12 mouse cellular contexts compared by ENCODE assay signal in genomic region chr9:43014886-43015285, GRCm38 (mm10).
"Had no signal": no experiment of that assay in that cellular context is flagged by ENCODE, and none has a peak within 500 bp of the region (broad histone marks: within the 10 kb centered on the region; RNA-seq: fewer than 3 reads in every experiment).

No protein-coding gene starts in this region.

- DNase-seq: kidney, adult 2 months; kidney, postnatal 25 days; liver, embryonic 13.5 days; lung, embryonic 14.5 days; thymus, adult 18-20 months; thymus, postnatal 25 days had no signal

- H3K4me1 ChIP-seq: liver, embryonic 13.5 days; midbrain, embryonic 10.5 days; midbrain, embryonic 13.5 days had no signal

- H3K9ac ChIP-seq: liver, embryonic 13.5 days; lung, embryonic 14.5 days; midbrain, embryonic 13.5 days had no signal

- H3K4me2 ChIP-seq: liver, embryonic 13.5 days; lung, embryonic 14.5 days; midbrain, embryonic 13.5 days had no signal

- H3K4me3 ChIP-seq: liver, embryonic 13.5 days; megakaryocyte, embryonic 14.5 days; midbrain, embryonic 10.5 days; midbrain, embryonic 13.5 days had no signal

- H3K27me3 ChIP-seq: liver, embryonic 13.5 days; megakaryocyte, embryonic 14.5 days; midbrain, embryonic 13.5 days had no signal

- H3K9me3 ChIP-seq: liver, embryonic 13.5 days; megakaryocyte, embryonic 14.5 days; midbrain, embryonic 10.5 days; midbrain, embryonic 13.5 days had no signal

- ATAC-seq: lung, postnatal 0 days; midbrain, embryonic 13.5 days; midbrain, embryonic 16.5 days had no signal

- H3K27ac ChIP-seq: kidney, postnatal 0 days; liver, embryonic 13.5 days; midbrain, embryonic 10.5 days; midbrain, embryonic 13.5 days had no signal
